Mouse (Mus musculus) lung, adult 2 months (tissue): ENCODE measurements at regions not wholly inside any gene's neighbourhood (a gene's known extent, or its start where the extent isn't known, plus 50 kb on each side); places are given as distances from the start of the nearest gene placed in this dataset.

Experiments
- DNase-seq: peaks from one replicate; pipeline ENCODE4 v3.0.0; 2022
- H3K4me1 ChIP-seq: fragments of 200-500 bp; 2 replicates; pipeline ENCODE4 v1.6.1; 2011; ENCODE audit warnings: low read length; ENCODE audit not compliant: control insufficient read depth, insufficient read depth
- H3K4me3 ChIP-seq: fragments of 200-500 bp; replicated peaks from 2 replicates; pipeline ENCODE3; 2011; ENCODE audit warnings: low read depth, mild to moderate bottlenecking, control low read depth, low read length; ENCODE audit errors: extremely low read depth
- CTCF ChIP-seq: fragments of 200-500 bp; IDR thresholded peaks from 2 replicates; pipeline ENCODE4 v1.5.1; 2011; ENCODE audit warnings: mild to moderate bottlenecking, low read length, control low read depth; ENCODE audit not compliant: insufficient read depth
- POLR2A ChIP-seq: fragments of 200-500 bp; IDR thresholded peaks from 2 replicates; pipeline ENCODE4 v1.6.1; 2011; ENCODE audit warnings: low read depth, mild to moderate bottlenecking, control low read depth, low read length, borderline replicate concordance; ENCODE audit errors: extremely low read depth
- WGBS: fragments of 180-500 bp; shearing (Covaris S2); methylation state at CpG from one replicate; pipeline ENCODE4 v1.1.7; 2018; 5-methylcytosine and 5-hydroxymethylcytosine counted together

DNA sequence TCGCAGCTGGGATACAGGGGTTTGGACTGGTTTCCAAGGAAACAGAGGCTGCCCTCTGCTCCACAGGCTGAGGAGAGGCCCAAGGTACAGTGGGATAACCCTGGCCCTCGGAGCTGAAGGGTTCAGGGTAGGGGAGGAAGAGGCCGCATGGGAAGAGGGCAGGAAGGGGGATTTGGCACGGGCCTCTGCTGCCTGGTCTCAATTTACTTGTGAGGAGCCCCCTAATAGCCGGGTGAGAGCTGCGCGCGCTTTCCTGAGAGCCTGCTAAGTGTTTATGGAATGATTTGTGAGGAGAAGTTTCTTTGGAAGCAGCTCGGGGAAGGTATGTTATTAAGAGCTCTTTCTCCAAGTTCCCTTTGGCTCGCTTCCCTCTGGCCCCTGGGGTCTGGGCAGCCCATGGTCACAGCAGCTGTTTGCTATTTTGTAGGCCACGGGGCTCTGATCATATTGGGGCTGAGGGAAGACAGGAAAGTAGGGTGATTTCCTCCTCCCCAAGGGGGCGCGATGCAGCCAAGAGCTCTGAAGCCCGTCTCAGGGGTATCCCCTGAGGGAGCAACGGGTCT, 50.5 kb upstream of the Wnt11 start:
- TF ChIP-seq CTCF (no peak), POLR2A (no peak)

More for the DNA sequence above, 50.5 kb upstream of the Wnt11 start:
- DNase-seq: no peak
- no peak overlapping the region for H3K4me3 ChIP-seq
- H3K4me1 ChIP-seq: peaks cover 8% of the 10 kb centered on the region
- 35% methylated on average over 15 of the region's 15 CpGs for WGBS
